Mouse (Mus musculus) stomach, postnatal 0 days (tissue): ENCODE results near the gene Rufy3.

Source experiments
- CTCF ChIP-seq: IDR thresholded peaks from 2 replicates; pipeline ENCODE4 v1.5.1; 2016; ENCODE audit warnings: antibody characterized with exemption, low read depth, mild to moderate bottlenecking, moderate library complexity
- EP300 ChIP-seq: optimal IDR thresholded peaks from 2 replicates; pipeline ENCODE3; 2016; ENCODE audit warnings: antibody characterized with exemption

DNA sequence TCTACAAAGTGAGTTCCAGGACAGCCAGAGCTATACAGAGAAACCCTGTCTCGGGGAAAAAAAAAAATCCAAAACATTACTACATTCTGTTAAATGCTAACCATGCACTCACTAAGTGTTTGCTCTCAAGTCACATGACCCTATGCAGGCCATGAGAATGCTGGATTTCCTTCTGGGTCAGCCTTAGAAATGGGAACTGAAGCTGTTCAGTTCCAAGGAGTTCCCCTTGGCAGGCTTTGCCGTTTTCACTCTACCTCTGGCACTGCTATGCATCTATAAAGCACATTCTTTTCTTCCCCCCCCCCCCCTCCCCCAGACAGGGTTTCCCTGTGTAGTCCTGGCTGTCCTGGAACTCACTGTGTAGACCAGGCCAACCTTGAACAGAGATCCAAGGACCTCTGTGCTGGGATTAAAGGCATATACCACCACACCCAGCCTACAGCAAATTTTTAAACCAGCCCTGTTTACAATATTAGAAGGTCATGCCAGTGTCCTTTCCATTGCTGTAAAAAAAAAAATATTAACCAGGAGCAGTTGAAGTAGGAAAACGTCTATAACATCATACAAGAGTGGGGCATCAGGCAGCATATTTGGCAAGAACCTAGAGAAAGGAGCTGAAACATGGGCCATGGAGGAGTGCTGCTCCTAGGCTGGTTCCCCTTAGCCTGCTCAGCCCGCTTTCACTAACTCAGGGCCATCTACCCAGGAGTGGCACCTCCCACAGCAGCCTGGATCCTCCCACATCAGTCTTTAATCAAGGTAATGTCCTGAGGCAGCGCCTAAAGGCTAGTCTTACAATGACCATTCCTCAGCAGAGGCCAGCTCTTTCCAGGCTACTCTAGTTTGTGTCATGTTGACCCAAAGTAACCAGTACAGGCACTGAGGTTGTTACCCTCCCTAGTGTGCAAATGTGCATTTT, 31.0 kb downstream of the Rufy3 start:
- TF ChIP-seq EP300 (no peak), CTCF (no peak)
